Mouse (Mus musculus): ENCODE data around the gene Ascl1. TPM values are rescaled to one million over a fixed set of nuclear protein-coding genes. Genes with fewer than 3 reads are reported as not detected.

Ascl1 gene
- polyA plus RNA-seq, 1 experiment from 2014 or later: 28.8 TPM

GRCm38 (mm10) chr10:87501659-87502042 lies 8.2 kb upstream of the Ascl1 start:
- Histone ChIP-seq H3K4me3 (ENCODE audit: low read depth, low read length) (peak overlapping the region; percentile 19; the same call in 1 of the 2 replicates), H3K27ac (ENCODE audit: low read depth, low read length) (peak overlapping the region; percentile 35; the same call in 1 of the 2 replicates), H3K36me3 (ENCODE audit: control insufficient read depth, insufficient read depth, low read length) (no peaks in the 10 kb centered on the region), H3K9me3 (replicated peaks; ENCODE audit: control insufficient read depth, low read length) (peaks cover 3% of the 10 kb centered on the region; the same call in 1 of the 2 replicates), H3K4me2 (ENCODE audit: low read length) (peak overlapping the region; percentile 53), H3K27me3 (replicated peaks; ENCODE audit: control insufficient read depth, insufficient read depth, low read length) (no peaks in the 10 kb centered on the region), H3K9ac (ENCODE audit: low read length) (peak overlapping the region; percentile 42; the same call in 1 of the 2 replicates), H3K4me1 (ENCODE audit: control insufficient read depth, insufficient read depth, low read length) (peaks cover 12% of the 10 kb centered on the region)
- ATAC-seq (peak; percentile 70), DNase-seq (ENCODE audit: low spot score) (peak; percentile 47)
- WGBS: 2% methylated on average over 7 of the region's 7 CpGs

- peak; percentile 51 for ATAC-seq
- H3K9ac ChIP-seq (ENCODE audit: low read length): peak overlapping the region; percentile 42; the same call in 1 of the 2 replicates
- peaks cover 12% of the 10 kb centered on the region for H3K4me1 ChIP-seq (ENCODE audit: control insufficient read depth, insufficient read depth, low read length)
- H3K4me2 ChIP-seq (ENCODE audit: low read length): peak overlapping the region; percentile 53
- H3K27me3 ChIP-seq (replicated peaks; ENCODE audit: control insufficient read depth, insufficient read depth, low read length): no peaks in the 10 kb centered on the region
- H3K9me3 ChIP-seq (replicated peaks; ENCODE audit: control insufficient read depth, low read length): peaks cover 3% of the 10 kb centered on the region; the same call in 1 of the 2 replicates
- H3K4me3 ChIP-seq (ENCODE audit: low read depth, low read length): peak overlapping the region; percentile 19
- peak; percentile 78 for DNase-seq (ENCODE audit: low spot score)
- peak overlapping the region; percentile 35; the same call in 1 of the 2 replicates for H3K27ac ChIP-seq (ENCODE audit: low read depth, low read length)
- no peaks in the 10 kb centered on the region for H3K36me3 ChIP-seq (ENCODE audit: control insufficient read depth, insufficient read depth, low read length)
- 1% methylated on average over 20 of the region's 20 CpGs for WGBS
Observed at GRCm38 (mm10) chr10:87500926-87501658, 7.6 kb upstream of the Ascl1 start.

DNA sequence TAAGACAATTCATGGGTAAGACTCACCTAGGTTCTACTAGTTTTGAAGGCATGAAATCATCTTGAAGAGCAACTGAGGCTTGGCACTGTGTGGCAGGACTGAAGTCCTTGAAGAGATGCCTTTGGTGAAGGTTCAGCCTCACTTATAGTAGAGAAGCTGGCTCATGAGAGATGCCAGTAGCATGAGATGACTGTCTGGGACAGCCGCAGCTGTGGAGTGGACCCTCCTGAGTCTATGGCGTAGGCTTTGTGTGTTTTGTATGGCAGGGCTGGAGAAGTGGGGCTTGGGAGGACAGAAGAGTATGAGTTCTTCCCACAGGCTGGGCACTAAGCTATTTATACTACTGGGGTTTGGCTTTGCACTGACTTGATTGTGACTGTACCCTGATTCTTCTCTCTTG lies 3.6 kb upstream of the Ascl1 start:
- H3K9ac ChIP-seq (ENCODE audit: low read length): no peak overlapping the region
- ATAC-seq: no peak
- DNase-seq (ENCODE audit: low spot score): no peak
- no peak overlapping the region for H3K4me2 ChIP-seq (ENCODE audit: low read length)
- peaks cover 3% of the 10 kb centered on the region; the same call in 1 of the 2 replicates for H3K9me3 ChIP-seq (replicated peaks; ENCODE audit: control insufficient read depth, low read length)
- H3K4me1 ChIP-seq (ENCODE audit: control insufficient read depth, insufficient read depth, low read length): peaks cover 23% of the 10 kb centered on the region
- 97% methylated on average over 2 of the region's 2 CpGs for WGBS
- no peak overlapping the region for H3K27ac ChIP-seq (ENCODE audit: low read depth, low read length)
- H3K4me3 ChIP-seq (ENCODE audit: low read depth, low read length): no peak overlapping the region
- H3K27me3 ChIP-seq (replicated peaks; ENCODE audit: control insufficient read depth, insufficient read depth, low read length): no peaks in the 10 kb centered on the region; the same call in 1 of the 2 replicates
- no peaks in the 10 kb centered on the region for H3K36me3 ChIP-seq (ENCODE audit: control insufficient read depth, insufficient read depth, low read length)

DNA sequence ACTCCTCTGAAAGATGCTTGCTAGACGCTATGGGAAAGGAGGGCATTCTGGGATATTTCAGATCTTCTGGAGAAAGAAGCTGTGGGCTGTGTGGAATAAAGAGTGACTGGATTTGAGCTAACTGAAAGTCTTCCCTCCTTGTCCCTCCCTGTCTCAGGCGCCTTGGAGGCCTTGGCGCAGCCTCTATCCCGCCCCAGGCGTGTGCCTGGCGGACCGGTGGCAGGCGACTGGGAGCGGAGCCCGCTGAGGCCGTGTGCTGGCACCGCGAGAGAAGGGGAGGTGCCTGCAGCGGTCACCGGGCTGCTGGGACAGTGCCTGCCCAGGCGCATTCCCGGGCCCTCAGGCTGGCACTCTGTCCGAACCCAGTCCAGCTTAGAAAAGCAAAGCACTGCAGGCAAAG lies 1.1 kb upstream of the Ascl1 start:
- H3K9me3 ChIP-seq (replicated peaks; ENCODE audit: control insufficient read depth, low read length): peaks cover 3% of the 10 kb centered on the region; the same call in 1 of the 2 replicates
- H3K4me3 ChIP-seq (ENCODE audit: low read depth, low read length): peak overlapping the region; percentile 87
- DNase-seq (ENCODE audit: low spot score) (peak; percentile 80), ATAC-seq (peak; percentile 47)
- peak overlapping the region; percentile 70 for H3K4me2 ChIP-seq (ENCODE audit: low read length)
- H3K36me3 ChIP-seq (ENCODE audit: control insufficient read depth, insufficient read depth, low read length): no peaks in the 10 kb centered on the region
- H3K9ac ChIP-seq (ENCODE audit: low read length): peak overlapping the region; percentile 52; the same call in 1 of the 2 replicates
- H3K4me1 ChIP-seq (ENCODE audit: control insufficient read depth, insufficient read depth, low read length): peaks cover 19% of the 10 kb centered on the region
- WGBS: 0% methylated on average over 18 of the region's 18 CpGs
- H3K27ac ChIP-seq (ENCODE audit: low read depth, low read length): peak overlapping the region; percentile 45
- H3K27me3 ChIP-seq (replicated peaks; ENCODE audit: control insufficient read depth, insufficient read depth, low read length): no peaks in the 10 kb centered on the region; the same call in 1 of the 2 replicates

GRCm38 (mm10) chr10:87494176-87494575 lies 716 bp upstream of the Ascl1 start:
- H3K9ac ChIP-seq (ENCODE audit: low read length): peak overlapping the region; percentile 89; the same call in 1 of the 2 replicates
- H3K27ac ChIP-seq (ENCODE audit: low read depth, low read length): no peak overlapping the region; the same call in 1 of the 2 replicates
- 1% methylated on average over 4 of the region's 4 CpGs for WGBS
- H3K27me3 ChIP-seq (replicated peaks; ENCODE audit: control insufficient read depth, insufficient read depth, low read length): no peaks in the 10 kb centered on the region; the same call in 1 of the 2 replicates
- peak overlapping the region; percentile 87 for H3K4me3 ChIP-seq (ENCODE audit: low read depth, low read length)
- DNase-seq (ENCODE audit: low spot score) (peak; percentile 36), ATAC-seq (no peak)
- peak overlapping the region; percentile 70 for H3K4me2 ChIP-seq (ENCODE audit: low read length)
- H3K9me3 ChIP-seq (replicated peaks; ENCODE audit: control insufficient read depth, low read length): peaks cover 3% of the 10 kb centered on the region; the same call in 1 of the 2 replicates
- peaks cover 19% of the 10 kb centered on the region for H3K4me1 ChIP-seq (ENCODE audit: control insufficient read depth, insufficient read depth, low read length)
- H3K36me3 ChIP-seq (ENCODE audit: control insufficient read depth, insufficient read depth, low read length): no peaks in the 10 kb centered on the region

DNA sequence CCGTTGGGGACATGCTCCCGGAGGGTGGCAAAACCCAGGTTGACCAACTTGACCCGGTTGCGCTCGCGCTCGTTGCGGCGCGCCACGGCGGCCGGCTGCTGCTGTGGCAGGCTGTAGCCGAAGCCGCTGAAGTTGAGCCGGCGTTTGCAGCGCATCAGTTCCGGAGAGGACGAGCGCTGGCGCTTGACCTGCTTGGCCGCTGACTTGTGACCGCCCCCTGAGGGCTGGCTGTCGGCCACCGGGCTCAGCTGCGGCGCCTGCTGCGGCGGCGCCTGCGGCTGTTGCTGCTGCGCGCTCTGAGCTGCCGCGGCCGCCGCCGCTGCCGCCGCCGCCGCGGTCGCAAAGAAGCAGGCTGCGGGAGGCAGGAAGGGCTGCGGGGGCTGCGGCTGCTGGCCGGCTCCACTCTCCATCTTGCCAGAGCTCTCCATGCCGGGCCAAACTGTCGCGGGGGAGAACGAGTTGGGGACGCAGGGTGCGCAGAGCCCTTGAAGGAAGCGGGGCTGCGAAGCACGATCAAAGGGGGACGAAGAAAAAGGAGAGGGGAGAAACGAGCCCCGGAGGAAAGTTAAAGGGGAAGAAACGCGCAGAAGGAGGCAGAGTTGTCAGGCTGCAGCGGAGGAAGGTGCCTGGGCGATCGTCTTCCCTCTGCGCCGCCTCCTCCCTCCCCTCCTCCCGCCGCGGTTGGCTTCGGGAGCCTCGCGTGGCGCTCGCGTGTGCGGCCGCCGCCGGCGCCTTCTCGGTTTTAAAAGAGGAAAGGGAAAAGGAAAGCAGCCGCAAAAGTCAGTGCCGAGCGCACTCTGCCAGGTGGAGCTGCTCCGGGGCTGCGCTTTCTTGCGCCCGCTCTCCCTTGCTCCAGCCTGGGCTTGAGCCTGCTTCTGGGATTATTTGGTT lies 554 bp downstream of the Ascl1 start:
- Histone ChIP-seq H3K9ac (ENCODE audit: low read length) (peak overlapping the region; percentile 89), H3K36me3 (ENCODE audit: control insufficient read depth, insufficient read depth, low read length) (no peaks in the 10 kb centered on the region), H3K4me1 (ENCODE audit: control insufficient read depth, insufficient read depth, low read length) (peaks cover 24% of the 10 kb centered on the region), H3K27me3 (replicated peaks; ENCODE audit: control insufficient read depth, insufficient read depth, low read length) (no peaks in the 10 kb centered on the region; the same call in 1 of the 2 replicates), H3K9me3 (replicated peaks; ENCODE audit: control insufficient read depth, low read length) (peaks cover 2% of the 10 kb centered on the region; the same call in 1 of the 2 replicates), H3K27ac (ENCODE audit: low read depth, low read length) (peak overlapping the region; percentile 89), H3K4me2 (ENCODE audit: low read length) (peak overlapping the region; percentile 70), H3K4me3 (ENCODE audit: low read depth, low read length) (peak overlapping the region; percentile 87)
- peak; percentile 10; the same call in 1 of the 2 replicates for ATAC-seq
- WGBS: under 1% methylated on average over 62 of the region's 90 CpGs
- peak; percentile 78 for DNase-seq (ENCODE audit: low spot score)

- peak overlapping the region; percentile 89 for H3K9ac ChIP-seq (ENCODE audit: low read length)
- ATAC-seq (no peak), DNase-seq (ENCODE audit: low spot score) (peak; percentile 43)
- peak overlapping the region; percentile 89 for H3K27ac ChIP-seq (ENCODE audit: low read depth, low read length)
- H3K4me1 ChIP-seq (ENCODE audit: control insufficient read depth, insufficient read depth, low read length): peaks cover 25% of the 10 kb centered on the region
- peak overlapping the region; percentile 70 for H3K4me2 ChIP-seq (ENCODE audit: low read length)
- peak overlapping the region; percentile 87 for H3K4me3 ChIP-seq (ENCODE audit: low read depth, low read length)
- H3K27me3 ChIP-seq (replicated peaks; ENCODE audit: control insufficient read depth, insufficient read depth, low read length): no peaks in the 10 kb centered on the region; the same call in 1 of the 2 replicates
- H3K9me3 ChIP-seq (replicated peaks; ENCODE audit: control insufficient read depth, low read length): no peaks in the 10 kb centered on the region
- H3K36me3 ChIP-seq (ENCODE audit: control insufficient read depth, insufficient read depth, low read length): no peaks in the 10 kb centered on the region
- WGBS: 0% methylated on average over 26 of the region's 26 CpGs
Observed at GRCm38 (mm10) chr10:87492332-87492660, 1.2 kb downstream of the Ascl1 start.

DNA sequence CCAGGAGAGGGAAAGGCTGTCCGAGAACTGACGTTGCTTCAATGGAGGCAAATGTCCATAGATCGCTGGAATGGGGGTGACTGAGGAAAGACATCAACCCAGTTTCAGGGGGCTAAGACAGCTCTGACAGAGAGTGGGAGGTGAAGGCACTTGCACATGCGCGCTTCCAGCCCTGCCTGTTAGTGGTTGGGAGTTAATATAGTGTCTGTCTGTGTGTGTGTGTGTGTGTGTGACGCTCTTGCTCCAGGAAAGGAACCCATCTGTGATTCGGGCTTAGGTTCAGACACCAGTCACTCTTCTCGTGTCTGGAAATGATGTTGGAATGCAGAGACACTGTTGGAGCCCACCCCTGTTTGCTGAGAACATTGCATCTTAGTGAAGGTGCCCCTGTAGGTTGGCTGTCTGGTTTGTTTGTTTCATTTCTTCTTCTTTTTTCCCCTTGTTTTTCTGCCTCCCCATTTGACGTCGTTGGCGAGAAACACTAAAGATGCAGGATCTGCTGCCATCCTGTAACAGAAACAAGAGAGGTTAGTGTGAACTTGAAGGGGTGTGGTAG lies 1.9 kb downstream of the Ascl1 start:
- Histone ChIP-seq H3K4me1 (ENCODE audit: control insufficient read depth, insufficient read depth, low read length) (peaks cover 25% of the 10 kb centered on the region), H3K9ac (ENCODE audit: low read length) (peak overlapping the region; percentile 89), H3K4me3 (ENCODE audit: low read depth, low read length) (peak overlapping the region; percentile 87), H3K36me3 (ENCODE audit: control insufficient read depth, insufficient read depth, low read length) (no peaks in the 10 kb centered on the region), H3K9me3 (replicated peaks; ENCODE audit: control insufficient read depth, low read length) (no peaks in the 10 kb centered on the region), H3K4me2 (ENCODE audit: low read length) (peak overlapping the region; percentile 70), H3K27me3 (replicated peaks; ENCODE audit: control insufficient read depth, insufficient read depth, low read length) (no peaks in the 10 kb centered on the region; the same call in 1 of the 2 replicates), H3K27ac (ENCODE audit: low read depth, low read length) (peak overlapping the region; percentile 89; the same call in 1 of the 2 replicates)
- ATAC-seq (no peak), DNase-seq (ENCODE audit: low spot score) (peak; percentile 81)
- WGBS: 4% methylated on average over 11 of the region's 11 CpGs

Data from forebrain, embryonic 14.5 days (tissue).